13 mouse cellular contexts compared by ENCODE assay signal in genomic region chr12:4862672-4863071, GRCm38 (mm10). TPM values are rescaled to one million over a fixed set of nuclear protein-coding genes. Genes with fewer than 3 reads are reported as not detected.
DNase-seq lines count a peak whose midpoint lies in the region; ATAC-seq and TF ChIP-seq lines count a peak whose summit lies in the region.
"Had no signal": no experiment of that assay in that cellular context is flagged by ENCODE, and none has a peak within 500 bp of the region (broad histone marks: within the 10 kb centered on the region; RNA-seq: fewer than 3 reads in every experiment).

No protein-coding gene starts in this region.

- intact Hi-C loops in heart, postnatal 25 days (cut with DNase I), result loop anchor here (5.0 kb wide), 1 partner anchor 55 kb away; the partner anchor contains the start of gene Atad2b

- no peak for TF ChIP-seq EP300 in stomach, postnatal 0 days (optimal IDR thresholded peaks at IDR 0.05)

- peaks cover 41% of the 10 kb centered on the region for H3K4me1 ChIP-seq in heart, embryonic 13.5 days
- no peaks in the 10 kb centered on the region for H3K4me1 ChIP-seq in midbrain, postnatal 0 days (ENCODE audit: insufficient read depth, low read length)
- no peaks in the 10 kb centered on the region for H3K4me1 ChIP-seq in midbrain, embryonic 16.5 days (ENCODE audit: control insufficient read depth, insufficient read depth, low read length)
- peaks cover 19% of the 10 kb centered on the region for H3K4me1 ChIP-seq in embryonic facial prominence, embryonic 10.5 days
- H3K4me1 ChIP-seq in stomach, postnatal 0 days (replicated peaks; ENCODE audit: control insufficient read depth, insufficient read depth), result no peaks in the 10 kb centered on the region
- peaks cover 7% of the 10 kb centered on the region; the same call in 1 of the 2 replicates for H3K4me1 ChIP-seq in neural tube, embryonic 15.5 days

- DNase-seq in heart, postnatal 25 days (ENCODE audit: low spot score), result no peak
- no peak for DNase-seq in midbrain, postnatal 0 days (ENCODE audit: low spot score)
- peak; percentile 14 for DNase-seq in embryonic facial prominence, embryonic 10.5 days (ENCODE audit: low spot score)
- no peak for DNase-seq in stomach, postnatal 0 days (ENCODE audit: low spot score)
- DNase-seq in c-Kit-positive CD71-positive TER-119-positive erythroid progenitor cells, embryonic 14.5 days (ENCODE audit: low spot score), result no peak
- DNase-seq: adrenal gland, adult 2 months had no signal

- H3K4me3 ChIP-seq in heart, embryonic 13.5 days, result no peak overlapping the region
- H3K4me3 ChIP-seq in midbrain, postnatal 0 days (ENCODE audit: low read depth, low read length), result no peak overlapping the region
- no peak overlapping the region for H3K4me3 ChIP-seq in midbrain, embryonic 16.5 days (ENCODE audit: low read depth, low read length)
- H3K4me3 ChIP-seq in embryonic facial prominence, embryonic 10.5 days, result no peak overlapping the region
- H3K4me3 ChIP-seq in stomach, postnatal 0 days (ENCODE audit: low read depth, low read length), result no peak overlapping the region
- H3K4me3 ChIP-seq in neural tube, embryonic 15.5 days (replicated peaks), result no peak overlapping the region
- H3K4me3 ChIP-seq: hindbrain, embryonic 15.5 days; limb, embryonic 13.5 days; neural tube, embryonic 13.5 days had no signal

- no peak for ATAC-seq in heart, embryonic 13.5 days (ENCODE audit: extremely low read depth, insufficient number of reproducible peaks, low FRiP score, low TSS enrichment)
- ATAC-seq in midbrain, postnatal 0 days (ENCODE audit: low FRiP score), result no peak
- no peak for ATAC-seq in midbrain, embryonic 16.5 days
- no peak for ATAC-seq in stomach, postnatal 0 days (ENCODE audit: low FRiP score, low TSS enrichment)
- no peak for ATAC-seq in neural tube, embryonic 15.5 days (ENCODE audit: low FRiP score)
- ATAC-seq: forebrain, embryonic 14.5 days had no signal

- H3K9ac ChIP-seq in heart, embryonic 13.5 days, result no peak overlapping the region
- H3K9ac ChIP-seq in midbrain, postnatal 0 days (replicated peaks; ENCODE audit: low read length, poor library complexity, severe bottlenecking), result no peak overlapping the region
- H3K9ac ChIP-seq in midbrain, embryonic 16.5 days (ENCODE audit: low read depth, low read length), result no peak overlapping the region
- no peak overlapping the region for H3K9ac ChIP-seq in stomach, postnatal 0 days (ENCODE audit: low read length)
- H3K9ac ChIP-seq in neural tube, embryonic 15.5 days (replicated peaks), result no peak overlapping the region
- H3K9ac ChIP-seq: hindbrain, embryonic 15.5 days; limb, embryonic 13.5 days; neural tube, embryonic 13.5 days had no signal

- peak; percentile 37; the same call in 1 of the 2 replicates for TF ChIP-seq CTCF in midbrain, postnatal 0 days (IDR thresholded peaks at IDR 0.05)
- peak; percentile 45 for TF ChIP-seq CTCF in stomach, postnatal 0 days (IDR thresholded peaks at IDR 0.05; ENCODE audit: low read depth)

- no peak overlapping the region for H3K4me2 ChIP-seq in heart, embryonic 13.5 days
- H3K4me2 ChIP-seq in midbrain, postnatal 0 days (ENCODE audit: low read depth, low read length, poor library complexity, severe bottlenecking), result no peak overlapping the region
- H3K4me2 ChIP-seq in midbrain, embryonic 16.5 days (ENCODE audit: low read length), result no peak overlapping the region
- H3K4me2 ChIP-seq in stomach, postnatal 0 days (replicated peaks; ENCODE audit: low read depth), result no peak overlapping the region
- H3K4me2 ChIP-seq in neural tube, embryonic 15.5 days, result no peak overlapping the region
- H3K4me2 ChIP-seq: hindbrain, embryonic 15.5 days; limb, embryonic 13.5 days; neural tube, embryonic 13.5 days had no signal

- 88% methylated on average over 4 of the region's 4 CpGs for WGBS in heart, embryonic 13.5 days
- 96% methylated on average over 4 of the region's 4 CpGs for WGBS in midbrain, postnatal 0 days
- 90% methylated on average over 4 of the region's 4 CpGs for WGBS in midbrain, embryonic 16.5 days
- WGBS in embryonic facial prominence, embryonic 10.5 days, result 87% methylated on average over 4 of the region's 4 CpGs
- 90% methylated on average over 4 of the region's 4 CpGs for WGBS in stomach, postnatal 0 days
- WGBS in neural tube, embryonic 15.5 days, result 90% methylated on average over 4 of the region's 4 CpGs

- peaks cover 10% of the 10 kb centered on the region for H3K36me3 ChIP-seq in heart, embryonic 13.5 days
- 0 out of 2 replicates have a peak, but pooled peaks cover 4% of the 10 kb centered on the region for H3K36me3 ChIP-seq in midbrain, postnatal 0 days (ENCODE audit: insufficient read depth, low read length)
- no peaks in the 10 kb centered on the region for H3K36me3 ChIP-seq in midbrain, embryonic 16.5 days (ENCODE audit: control insufficient read depth, insufficient read depth, low read length)
- H3K36me3 ChIP-seq in embryonic facial prominence, embryonic 10.5 days (replicated peaks), result peaks cover 7% of the 10 kb centered on the region
- H3K36me3 ChIP-seq in stomach, postnatal 0 days (ENCODE audit: control insufficient read depth, insufficient read depth, low read length), result no peaks in the 10 kb centered on the region
- no peaks in the 10 kb centered on the region for H3K36me3 ChIP-seq in neural tube, embryonic 15.5 days
- H3K36me3 ChIP-seq: hindbrain, embryonic 15.5 days had no signal

- no peaks in the 10 kb centered on the region for H3K27me3 ChIP-seq in heart, embryonic 13.5 days (replicated peaks)
- H3K27me3 ChIP-seq in midbrain, postnatal 0 days (ENCODE audit: insufficient read depth, low read length), result no peaks in the 10 kb centered on the region
- no peaks in the 10 kb centered on the region for H3K27me3 ChIP-seq in midbrain, embryonic 16.5 days (ENCODE audit: control insufficient read depth, insufficient read depth, low read depth, low read length)
- H3K27me3 ChIP-seq in embryonic facial prominence, embryonic 10.5 days (replicated peaks; ENCODE audit: low read depth, poor library complexity, severe bottlenecking), result no peaks in the 10 kb centered on the region
- no peaks in the 10 kb centered on the region for H3K27me3 ChIP-seq in stomach, postnatal 0 days (ENCODE audit: control insufficient read depth, insufficient read depth, low read length)
- H3K27me3 ChIP-seq in neural tube, embryonic 15.5 days (replicated peaks), result no peaks in the 10 kb centered on the region
- H3K27me3 ChIP-seq: hindbrain, embryonic 15.5 days; limb, embryonic 13.5 days; neural tube, embryonic 13.5 days had no signal

- peak overlapping the region; percentile 85; the same call in 1 of the 2 replicates for H3K27ac ChIP-seq in heart, embryonic 13.5 days (replicated peaks)
- H3K27ac ChIP-seq in midbrain, postnatal 0 days (ENCODE audit: low read depth, low read length), result no peak overlapping the region
- no peak overlapping the region for H3K27ac ChIP-seq in midbrain, embryonic 16.5 days (ENCODE audit: low read length)
- no peak overlapping the region for H3K27ac ChIP-seq in embryonic facial prominence, embryonic 10.5 days (replicated peaks)
- no peak overlapping the region for H3K27ac ChIP-seq in stomach, postnatal 0 days (replicated peaks)
- H3K27ac ChIP-seq in neural tube, embryonic 15.5 days (replicated peaks), result no peak overlapping the region
- H3K27ac ChIP-seq: hindbrain, embryonic 15.5 days; limb, embryonic 13.5 days had no signal

- H3K9me3 ChIP-seq in heart, embryonic 13.5 days, result no peaks in the 10 kb centered on the region
- H3K9me3 ChIP-seq in midbrain, postnatal 0 days (ENCODE audit: low read length), result no peaks in the 10 kb centered on the region
- H3K9me3 ChIP-seq in midbrain, embryonic 16.5 days (replicated peaks; ENCODE audit: control insufficient read depth, low read length, poor library complexity, severe bottlenecking), result no peaks in the 10 kb centered on the region
- 0 out of 2 replicates have a peak, but pooled peaks cover 3% of the 10 kb centered on the region for H3K9me3 ChIP-seq in embryonic facial prominence, embryonic 10.5 days
- no peaks in the 10 kb centered on the region for H3K9me3 ChIP-seq in stomach, postnatal 0 days (ENCODE audit: control insufficient read depth, low read length)
- no peaks in the 10 kb centered on the region for H3K9me3 ChIP-seq in neural tube, embryonic 15.5 days (replicated peaks)
- H3K9me3 ChIP-seq: hindbrain, embryonic 15.5 days; limb, embryonic 13.5 days; neural tube, embryonic 13.5 days had no signal

RNA-seq across cellular contexts. Expression of gene Mfsd2b, which starts 11.5 kb away (rescaled TPM):
- polyA plus RNA-seq in heart, embryonic 13.5 days (2015; fragmentation: Nextera tagmentation; extraction: Ambion mirVana), result 3.3 and 4.4 TPM in 2 replicates
- total RNA-seq in heart, postnatal 25 days (2021), result under 1 TPM; 0.64 to 0.73 TPM
- 1.1 and 2.5 TPM in 2 replicates for total RNA-seq in midbrain, postnatal 0 days (2014; rRNA removed)
- 1.3 and 1.5 TPM in 2 replicates for polyA plus RNA-seq in midbrain, postnatal 0 days (2015; fragmentation: Nextera tagmentation; extraction: Ambion mirVana)
- polyA plus RNA-seq in midbrain, embryonic 16.5 days (2015; fragmentation: Nextera tagmentation; extraction: Ambion mirVana), result 2.9 and 3.0 TPM in 2 replicates
- 2.9 and 4.3 TPM in 2 replicates for polyA plus RNA-seq in embryonic facial prominence, embryonic 10.5 days (2016; fragmentation: Nextera tagmentation; extraction: Ambion mirVana)
- polyA plus RNA-seq in stomach, postnatal 0 days (2015; fragmentation: Nextera tagmentation; extraction: Ambion mirVana), result 0.30 and 0.38 TPM in 2 replicates
- polyA plus RNA-seq in neural tube, embryonic 15.5 days (2015; fragmentation: Nextera tagmentation; extraction: Ambion mirVana), result 1.9 and 2.2 TPM in 2 replicates

RNA-seq across cellular contexts. Expression of gene Wdcp, which starts 19.6 kb away (rescaled TPM):
- 14.7 and 17.0 TPM in 2 replicates for polyA plus RNA-seq in heart, embryonic 13.5 days (2015; fragmentation: Nextera tagmentation; extraction: Ambion mirVana)
- total RNA-seq in heart, postnatal 25 days (2021), result 1 to 10 TPM; 8.4 to 8.5 TPM
- total RNA-seq in midbrain, postnatal 0 days (2014; rRNA removed), result 9.7 and 11.0 TPM in 2 replicates
- 11.0 and 11.6 TPM in 2 replicates for polyA plus RNA-seq in midbrain, postnatal 0 days (2015; fragmentation: Nextera tagmentation; extraction: Ambion mirVana)
- 12.7 and 14.4 TPM in 2 replicates for polyA plus RNA-seq in midbrain, embryonic 16.5 days (2015; fragmentation: Nextera tagmentation; extraction: Ambion mirVana)
- polyA plus RNA-seq in embryonic facial prominence, embryonic 10.5 days (2016; fragmentation: Nextera tagmentation; extraction: Ambion mirVana), result 25.9 and 26.0 TPM in 2 replicates
- 7.4 and 8.2 TPM in 2 replicates for polyA plus RNA-seq in stomach, postnatal 0 days (2015; fragmentation: Nextera tagmentation; extraction: Ambion mirVana)
- polyA plus RNA-seq in neural tube, embryonic 15.5 days (2015; fragmentation: Nextera tagmentation; extraction: Ambion mirVana), result 15.2 and 15.7 TPM in 2 replicates

RNA-seq across cellular contexts. Expression of gene Fkbp1b, which starts 21.3 kb away (rescaled TPM):
- 8.8 and 9.2 TPM in 2 replicates for polyA plus RNA-seq in heart, embryonic 13.5 days (2015; fragmentation: Nextera tagmentation; extraction: Ambion mirVana)
- 1 to 10 TPM in 1 of 2 experiments, under 1 TPM in 1; 0.73 to 1.7 TPM for total RNA-seq in heart, postnatal 25 days (2021)
- total RNA-seq in midbrain, postnatal 0 days (2014; rRNA removed), result 55.5 and 82.1 TPM in 2 replicates
- 80.5 and 83.8 TPM in 2 replicates for polyA plus RNA-seq in midbrain, postnatal 0 days (2015; fragmentation: Nextera tagmentation; extraction: Ambion mirVana)
- polyA plus RNA-seq in midbrain, embryonic 16.5 days (2015; fragmentation: Nextera tagmentation; extraction: Ambion mirVana), result 36.7 and 43.0 TPM in 2 replicates
- polyA plus RNA-seq in embryonic facial prominence, embryonic 10.5 days (2016; fragmentation: Nextera tagmentation; extraction: Ambion mirVana), result 6.4 and 9.7 TPM in 2 replicates
- polyA plus RNA-seq in stomach, postnatal 0 days (2015; fragmentation: Nextera tagmentation; extraction: Ambion mirVana), result 7.7 and 8.3 TPM in 2 replicates
- polyA plus RNA-seq in neural tube, embryonic 15.5 days (2015; fragmentation: Nextera tagmentation; extraction: Ambion mirVana), result 77.9 and 98.3 TPM in 2 replicates

RNA-seq across cellular contexts. Expression of gene Ubxn2a, which starts 44.8 kb away (rescaled TPM):
- polyA plus RNA-seq in heart, embryonic 13.5 days (2015; fragmentation: Nextera tagmentation; extraction: Ambion mirVana), result 25.8 and 30.2 TPM in 2 replicates
- 10 to 100 TPM; 66.1 to 71.8 TPM for total RNA-seq in heart, postnatal 25 days (2021)
- 26.6 and 35.1 TPM in 2 replicates for total RNA-seq in midbrain, postnatal 0 days (2014; rRNA removed)
- polyA plus RNA-seq in midbrain, postnatal 0 days (2015; fragmentation: Nextera tagmentation; extraction: Ambion mirVana), result 36.9 and 40.9 TPM in 2 replicates
- polyA plus RNA-seq in midbrain, embryonic 16.5 days (2015; fragmentation: Nextera tagmentation; extraction: Ambion mirVana), result 38.7 and 40.9 TPM in 2 replicates
- 20.3 and 22.4 TPM in 2 replicates for polyA plus RNA-seq in embryonic facial prominence, embryonic 10.5 days (2016; fragmentation: Nextera tagmentation; extraction: Ambion mirVana)
- polyA plus RNA-seq in stomach, postnatal 0 days (2015; fragmentation: Nextera tagmentation; extraction: Ambion mirVana), result 35.2 and 37.6 TPM in 2 replicates
- polyA plus RNA-seq in neural tube, embryonic 15.5 days (2015; fragmentation: Nextera tagmentation; extraction: Ambion mirVana), result 45.4 and 51.6 TPM in 2 replicates

RNA-seq across cellular contexts. Expression of gene Sf3b6, which starts 45.3 kb away (rescaled TPM):
- polyA plus RNA-seq in heart, embryonic 13.5 days (2015; fragmentation: Nextera tagmentation; extraction: Ambion mirVana), result 96.1 and 117 TPM in 2 replicates
- total RNA-seq in heart, postnatal 25 days (2021), result 10 to 100 TPM; 44.2 to 51.2 TPM
- total RNA-seq in midbrain, postnatal 0 days (2014; rRNA removed), result 72.9 and 84.7 TPM in 2 replicates
- 299 and 341 TPM in 2 replicates for polyA plus RNA-seq in midbrain, postnatal 0 days (2015; fragmentation: Nextera tagmentation; extraction: Ambion mirVana)
- polyA plus RNA-seq in midbrain, embryonic 16.5 days (2015; fragmentation: Nextera tagmentation; extraction: Ambion mirVana), result 204 TPM in 2 replicates
- 299 and 302 TPM in 2 replicates for polyA plus RNA-seq in embryonic facial prominence, embryonic 10.5 days (2016; fragmentation: Nextera tagmentation; extraction: Ambion mirVana)
- 288 and 301 TPM in 2 replicates for polyA plus RNA-seq in stomach, postnatal 0 days (2015; fragmentation: Nextera tagmentation; extraction: Ambion mirVana)
- 181 and 200 TPM in 2 replicates for polyA plus RNA-seq in neural tube, embryonic 15.5 days (2015; fragmentation: Nextera tagmentation; extraction: Ambion mirVana)
